Mouse (Mus musculus) liver, embryonic 11.5 days (tissue): Measurements from ENCODE around the gene Astn2. TPM values are rescaled to one million over a fixed set of nuclear protein-coding genes. Genes with fewer than 3 reads are reported as not detected.

Source experiments
- ATAC-seq: fragments of 200-750 bp; cut with Nextera tagmentation; replicated peaks from 2 replicates; pipeline ENCODE4 v1.8.0; 2017; ENCODE audit warnings: moderate number of reproducible peaks, mild to moderate bottlenecking, moderate TSS enrichment, moderate library complexity; ENCODE audit not compliant: low FRiP score
- DNase-seq: peaks from one replicate; pipeline ENCODE4 v3.0.0-alpha.2; 2017; ENCODE audit warnings: low spot score
- H3K27ac ChIP-seq: fragments of 300-500 bp; sonication (generic); 2 replicates; pipeline ENCODE4 v1.5.1; 2014; ENCODE audit warnings: mild to moderate bottlenecking, low read depth, low read length, control low read depth
- H3K27me3 ChIP-seq: fragments of 300-500 bp; sonication (generic); replicated peaks from 2 replicates; pipeline ENCODE4 v1.6.1; 2014; ENCODE audit warnings: low read length, mixed read lengths; ENCODE audit not compliant: control insufficient read depth, insufficient read depth
- H3K36me3 ChIP-seq: fragments of 300-500 bp; sonication (generic); 2 replicates; pipeline ENCODE4 v1.6.1; 2014; ENCODE audit warnings: mild to moderate bottlenecking, low read length, moderate library complexity, mixed read lengths; ENCODE audit not compliant: control insufficient read depth, insufficient read depth
- H3K4me1 ChIP-seq: fragments of 300-500 bp; sonication (generic); replicated peaks from 2 replicates; pipeline ENCODE4 v1.6.1; 2014; ENCODE audit warnings: low read length, mixed read lengths; ENCODE audit not compliant: control insufficient read depth, insufficient read depth
- H3K4me2 ChIP-seq: fragments of 300-500 bp; sonication (generic); 2 replicates; pipeline ENCODE4 v1.6.1; 2014; ENCODE audit warnings: mild to moderate bottlenecking, control low read depth, moderate library complexity
- H3K4me3 ChIP-seq: fragments of 300-500 bp; sonication (generic); 2 replicates; pipeline ENCODE4 v1.5.1; 2014; ENCODE audit warnings: low read depth, low read length, control low read depth
- H3K9ac ChIP-seq: fragments of 300-500 bp; sonication (generic); 2 replicates; pipeline ENCODE4 v1.6.1; 2014; ENCODE audit warnings: low read depth, low read length, control low read depth
- H3K9me3 ChIP-seq: fragments of 300-500 bp; sonication (generic); 2 replicates; pipeline ENCODE4 v1.6.1; 2016; ENCODE audit warnings: low read length, inconsistent platforms, mixed read lengths; ENCODE audit not compliant: control insufficient read depth
- WGBS: fragments of 180-500 bp; shearing (Covaris S2); extraction: QIAGEN DNeasy Blood & Tissue Kit; methylation state at CpG from one replicate; pipeline ENCODE4 v1.1.7; 2014; 5-methylcytosine and 5-hydroxymethylcytosine counted together
- polyA plus RNA-seq: library from polyadenylated mRNA; unstranded; fragments of >200 nt; fragmentation: Nextera tagmentation; extraction: Ambion mirVana; gene quantifications from 2 replicates; pipeline ENCODE4 v1.2.1, GENCODE M21; 2014

Gene Astn2
- polyA plus RNA-seq, 1 experiment from 2014 or later, result 0.05 TPM

GRCm38 (mm10) chr4:65475925-65476560, 928.4 kb downstream of the Astn2 start:
- Histone ChIP-seq H3K27me3 (no peaks in the 10 kb centered on the region), H3K9ac (no peak overlapping the region), H3K4me2 (no peak overlapping the region), H3K9me3 (no peaks in the 10 kb centered on the region), H3K4me1 (no peaks in the 10 kb centered on the region; the same call in 1 of the 2 replicates), H3K27ac (no peak overlapping the region), H3K36me3 (no peaks in the 10 kb centered on the region), H3K4me3 (no peak overlapping the region)
- DNase-seq, result no peak
- no peak for ATAC-seq
- 57% methylated on average over 4 of the region's 4 CpGs for WGBS

- 78% methylated on average over 5 of the region's 5 CpGs for WGBS
- no peak overlapping the region for H3K4me2 ChIP-seq
- ATAC-seq, result no peak
- no peak overlapping the region for H3K9ac ChIP-seq
- H3K27me3 ChIP-seq, result no peaks in the 10 kb centered on the region
- no peak overlapping the region for H3K4me3 ChIP-seq
- no peaks in the 10 kb centered on the region; the same call in 1 of the 2 replicates for H3K4me1 ChIP-seq
- no peaks in the 10 kb centered on the region for H3K9me3 ChIP-seq
- no peak for DNase-seq
- H3K27ac ChIP-seq, result no peak overlapping the region
- no peaks in the 10 kb centered on the region for H3K36me3 ChIP-seq
These were observed 931.3 kb downstream of the Astn2 start for GRCm38 (mm10) chr4:65473141-65473540.

- no peaks in the 10 kb centered on the region for H3K9me3 ChIP-seq
- no peaks in the 10 kb centered on the region for H3K4me1 ChIP-seq
- DNase-seq (no peak), ATAC-seq (no peak)
- H3K36me3 ChIP-seq, result no peaks in the 10 kb centered on the region
- no peaks in the 10 kb centered on the region for H3K27me3 ChIP-seq
- no peak overlapping the region for H3K4me2 ChIP-seq
- H3K4me3 ChIP-seq, result no peak overlapping the region
- 62% methylated on average over 4 of the region's 4 CpGs for WGBS
- H3K27ac ChIP-seq, result no peak overlapping the region
- no peak overlapping the region for H3K9ac ChIP-seq
These were observed 955.2 kb downstream of the Astn2 start for GRCm38 (mm10) chr4:65449171-65449570.

- WGBS, result 68% methylated on average over 4 of the region's 4 CpGs
- no peaks in the 10 kb centered on the region for H3K36me3 ChIP-seq
- H3K27me3 ChIP-seq, result no peaks in the 10 kb centered on the region
- no peak for ATAC-seq
- H3K9ac ChIP-seq, result no peak overlapping the region
- no peaks in the 10 kb centered on the region for H3K9me3 ChIP-seq
- no peak overlapping the region for H3K4me3 ChIP-seq
- no peak for DNase-seq
- H3K4me2 ChIP-seq, result no peak overlapping the region
- H3K4me1 ChIP-seq, result no peaks in the 10 kb centered on the region
- no peak overlapping the region for H3K27ac ChIP-seq
These were observed 962.7 kb downstream of the Astn2 start for GRCm38 (mm10) chr4:65441746-65442145.

GRCm38 (mm10) chr4:65430804-65431203, 973.6 kb downstream of the Astn2 start:
- H3K9ac ChIP-seq, result no peak overlapping the region
- no peaks in the 10 kb centered on the region for H3K4me1 ChIP-seq
- no peak overlapping the region for H3K4me2 ChIP-seq
- DNase-seq (no peak), ATAC-seq (no peak)
- H3K36me3 ChIP-seq, result no peaks in the 10 kb centered on the region
- H3K9me3 ChIP-seq, result no peaks in the 10 kb centered on the region
- WGBS, result 74% methylated on average over 3 of the region's 3 CpGs
- H3K27me3 ChIP-seq, result no peaks in the 10 kb centered on the region
- H3K4me3 ChIP-seq, result no peak overlapping the region
- no peak overlapping the region for H3K27ac ChIP-seq

- DNase-seq (no peak), ATAC-seq (no peak)
- 69% methylated on average over 3 of the region's 3 CpGs for WGBS
- H3K4me3 ChIP-seq, result no peak overlapping the region
- no peak overlapping the region for H3K27ac ChIP-seq
- H3K9me3 ChIP-seq, result no peaks in the 10 kb centered on the region
- H3K36me3 ChIP-seq, result no peaks in the 10 kb centered on the region
- H3K9ac ChIP-seq, result no peak overlapping the region
- no peaks in the 10 kb centered on the region for H3K27me3 ChIP-seq
- no peak overlapping the region for H3K4me2 ChIP-seq
- no peaks in the 10 kb centered on the region for H3K4me1 ChIP-seq
These were observed 976.9 kb downstream of the Astn2 start for GRCm38 (mm10) chr4:65427480-65427879.

GRCm38 (mm10) chr4:65426437-65426836, 978.0 kb downstream of the Astn2 start:
- Histone ChIP-seq H3K36me3 (no peaks in the 10 kb centered on the region), H3K9ac (no peak overlapping the region), H3K4me2 (no peak overlapping the region), H3K4me3 (no peak overlapping the region), H3K4me1 (no peaks in the 10 kb centered on the region), H3K27ac (no peak overlapping the region), H3K9me3 (no peaks in the 10 kb centered on the region), H3K27me3 (no peaks in the 10 kb centered on the region)
- 73% methylated on average over 5 of the region's 5 CpGs for WGBS
- DNase-seq (no peak), ATAC-seq (no peak)

GRCm38 (mm10) chr4:65423068-65423625, 981.3 kb downstream of the Astn2 start:
- 70% methylated on average over 3 of the region's 3 CpGs for WGBS
- no peak overlapping the region for H3K4me2 ChIP-seq
- H3K4me3 ChIP-seq, result no peak overlapping the region
- H3K27me3 ChIP-seq, result no peaks in the 10 kb centered on the region
- H3K4me1 ChIP-seq, result no peaks in the 10 kb centered on the region
- no peaks in the 10 kb centered on the region for H3K9me3 ChIP-seq
- DNase-seq (no peak), ATAC-seq (no peak)
- H3K27ac ChIP-seq, result no peak overlapping the region
- no peaks in the 10 kb centered on the region for H3K36me3 ChIP-seq
- H3K9ac ChIP-seq, result no peak overlapping the region

GRCm38 (mm10) chr4:65421272-65421671, 983.1 kb downstream of the Astn2 start:
- H3K9me3 ChIP-seq, result no peaks in the 10 kb centered on the region
- no peaks in the 10 kb centered on the region for H3K36me3 ChIP-seq
- H3K4me2 ChIP-seq, result no peak overlapping the region
- no peaks in the 10 kb centered on the region for H3K4me1 ChIP-seq
- no peak overlapping the region for H3K27ac ChIP-seq
- no peak overlapping the region for H3K4me3 ChIP-seq
- H3K9ac ChIP-seq, result no peak overlapping the region
- H3K27me3 ChIP-seq, result no peaks in the 10 kb centered on the region
- WGBS, result 69% methylated on average over 2 of the region's 2 CpGs
- DNase-seq (no peak), ATAC-seq (no peak)
